Mouse (Mus musculus): ENCODE measurements around the gene Jade1.

DNA sequence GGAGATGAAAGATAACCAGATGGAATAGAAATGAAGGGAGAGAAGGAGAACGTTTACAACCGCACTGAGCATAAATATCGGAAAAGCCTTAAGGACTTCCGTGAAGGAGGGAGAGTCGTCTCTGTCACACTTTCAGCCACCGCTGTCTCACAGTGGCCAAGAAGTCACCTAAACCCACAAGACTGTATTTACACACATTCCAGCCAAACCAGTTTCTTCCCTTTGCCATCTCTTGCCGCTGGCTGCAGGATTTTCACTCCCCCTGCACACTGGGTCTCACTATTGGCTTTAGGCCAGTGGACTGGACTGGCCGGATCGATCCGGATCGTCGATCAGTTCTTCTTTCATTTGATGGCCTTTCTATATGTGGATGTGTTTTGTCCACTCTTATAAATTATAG lies 23.4 kb upstream of the Jade1 start:
- TF ChIP-seq GATA1 (IDR thresholded peaks at IDR 0.05; ENCODE audit: borderline replicate concordance, low read length) = no peak
- TF ChIP-seq FLI1 (IDR thresholded peaks at IDR 0.05; ENCODE audit: low read length) = no peak

Measured in megakaryocyte, embryonic 14.5 days (primary cell).